Mouse (Mus musculus): ENCODE data around the gene A930017K11Rik.
A peak's percentile ranks its signal among the peaks of the same experiment; 100 is the strongest.

Gene A930017K11Rik

GRCm38 (mm10) chr17:25958771-25959494 lies 6.6 kb upstream of the A930017K11Rik start:
- no peak for DNase-seq (ENCODE audit: low read depth)

GRCm38 (mm10) chr17:25957586-25958051 lies 5.3 kb upstream of the A930017K11Rik start:
- no peak for DNase-seq (ENCODE audit: low read depth)

DNA sequence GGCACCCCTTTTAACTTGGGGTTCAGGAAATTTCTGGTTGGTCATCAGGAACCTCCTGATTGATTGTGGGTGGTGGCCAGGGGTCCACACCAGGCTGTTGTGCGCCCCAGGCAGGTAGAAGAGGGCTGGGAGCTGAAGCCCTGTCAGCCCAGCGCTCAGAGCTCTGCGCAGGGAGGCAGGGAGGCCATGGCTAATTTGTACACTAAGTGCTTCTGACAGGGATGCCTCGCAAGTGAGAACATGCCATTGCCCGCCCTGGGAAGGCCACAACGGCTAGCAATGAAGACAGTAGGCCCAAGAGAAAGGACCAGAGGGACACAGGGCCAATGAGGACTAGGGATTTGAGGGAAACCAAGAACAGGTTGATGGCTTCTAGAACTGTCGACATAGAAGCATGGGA lies 4.3 kb upstream of the A930017K11Rik start:
- DNase-seq (ENCODE audit: low read depth) = no peak

DNA sequence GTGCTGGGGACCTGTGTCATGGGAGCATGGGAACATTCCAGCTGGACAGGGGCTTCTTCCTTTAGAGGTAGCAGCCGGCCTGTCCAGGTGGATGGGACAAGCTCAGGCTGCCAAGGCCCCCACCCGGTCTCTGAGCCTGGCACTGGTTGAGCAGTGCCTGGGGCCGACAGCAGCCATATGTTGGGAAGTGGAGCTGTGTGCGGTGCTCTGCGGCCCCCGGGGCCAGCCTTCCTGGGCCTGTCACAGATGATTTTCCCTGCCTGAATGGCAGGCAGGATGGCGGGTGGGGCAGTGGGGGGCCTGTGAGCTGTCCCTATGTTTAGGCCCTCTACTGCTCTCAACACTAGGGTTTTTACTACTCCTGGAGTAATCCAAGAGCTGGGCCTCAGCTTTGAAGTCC lies 3.8 kb upstream of the A930017K11Rik start:
- no peak for DNase-seq (ENCODE audit: low read depth)

DNA sequence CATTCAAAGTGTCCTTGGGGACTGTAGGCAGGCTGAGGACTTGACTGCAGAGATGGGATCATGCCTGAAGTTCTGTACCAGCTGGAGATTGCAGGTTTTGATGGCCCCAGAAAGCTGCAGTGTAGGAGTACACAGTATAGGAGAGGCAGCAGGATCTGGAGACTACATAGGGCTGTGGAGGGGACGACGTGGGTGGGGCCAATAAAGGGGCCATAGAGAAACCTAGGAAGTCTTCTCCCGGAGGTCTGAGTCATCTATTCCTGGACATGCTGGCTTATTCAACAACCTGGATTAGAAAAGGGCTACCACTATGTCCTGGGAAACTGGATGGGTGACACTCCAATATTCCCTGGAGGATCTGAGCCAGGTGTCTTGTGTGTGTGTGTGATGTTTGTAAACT lies 3.4 kb upstream of the A930017K11Rik start:
- DNase-seq (ENCODE audit: low read depth) = no peak

DNA sequence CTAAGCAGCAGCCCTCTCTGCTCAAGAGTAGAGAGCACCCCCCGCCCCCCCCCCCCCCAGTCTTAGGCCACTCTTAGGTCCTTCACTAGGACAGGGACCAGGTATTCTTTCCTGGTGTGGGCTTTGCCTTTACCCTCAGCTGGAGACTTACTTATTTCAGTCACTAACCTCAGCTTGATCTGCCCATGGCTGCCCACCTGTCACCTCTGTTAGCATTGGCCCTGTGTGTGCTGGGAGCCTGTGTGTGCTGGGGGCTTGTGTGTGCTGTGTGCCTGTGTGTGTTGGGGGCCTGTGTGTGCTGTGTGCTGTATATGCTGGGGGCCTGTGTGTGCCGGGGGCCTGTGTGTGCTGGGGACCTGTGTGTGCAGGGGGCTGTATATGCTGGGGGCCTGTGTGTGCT lies 2.3 kb upstream of the A930017K11Rik start:
- DNase-seq (ENCODE audit: low read depth) = no peak

GRCm38 (mm10) chr17:25953161-25953560 lies 796 bp upstream of the A930017K11Rik start:
- DNase-seq (ENCODE audit: low read depth) = no peak

DNA sequence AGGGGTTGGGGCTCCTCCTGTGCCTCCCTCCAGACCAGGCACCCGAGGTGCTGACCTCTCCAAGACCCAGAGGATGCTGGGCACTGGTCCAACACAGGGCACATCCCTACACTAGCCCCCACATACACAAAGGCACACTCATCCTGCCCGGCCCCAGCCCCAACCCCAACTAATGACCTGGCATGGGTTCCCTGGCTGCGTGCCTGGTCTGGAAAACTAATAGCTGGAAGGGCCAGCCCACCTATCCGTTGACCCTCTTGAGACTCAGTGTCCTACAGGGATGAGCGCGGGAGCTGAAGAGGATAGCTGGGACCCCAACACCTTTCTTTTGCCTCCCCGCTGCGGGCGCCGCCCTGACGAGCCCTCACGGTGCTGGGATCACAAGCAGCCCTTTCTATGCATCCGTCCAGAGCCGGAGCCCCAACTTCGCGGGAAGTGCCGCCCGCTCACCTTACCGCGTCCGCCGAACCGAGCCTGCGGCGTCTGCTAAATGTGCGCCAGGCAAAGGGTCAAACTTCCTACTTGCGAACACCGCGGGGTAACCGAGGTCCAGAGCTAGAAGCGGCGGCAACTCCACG lies 1.1 kb downstream of the A930017K11Rik start:
- DNase-seq (ENCODE audit: low read depth) = no peak

- no peak for DNase-seq (ENCODE audit: low read depth)
Observed at GRCm38 (mm10) chr17:25950706-25951105, 1.7 kb downstream of the A930017K11Rik start.

GRCm38 (mm10) chr17:25949981-25950380 lies 2.4 kb downstream of the A930017K11Rik start:
- no peak for DNase-seq (ENCODE audit: low read depth)

- no peak for DNase-seq (ENCODE audit: low read depth)
Observed at GRCm38 (mm10) chr17:25948051-25948450, 4.3 kb downstream of the A930017K11Rik start.

DNA sequence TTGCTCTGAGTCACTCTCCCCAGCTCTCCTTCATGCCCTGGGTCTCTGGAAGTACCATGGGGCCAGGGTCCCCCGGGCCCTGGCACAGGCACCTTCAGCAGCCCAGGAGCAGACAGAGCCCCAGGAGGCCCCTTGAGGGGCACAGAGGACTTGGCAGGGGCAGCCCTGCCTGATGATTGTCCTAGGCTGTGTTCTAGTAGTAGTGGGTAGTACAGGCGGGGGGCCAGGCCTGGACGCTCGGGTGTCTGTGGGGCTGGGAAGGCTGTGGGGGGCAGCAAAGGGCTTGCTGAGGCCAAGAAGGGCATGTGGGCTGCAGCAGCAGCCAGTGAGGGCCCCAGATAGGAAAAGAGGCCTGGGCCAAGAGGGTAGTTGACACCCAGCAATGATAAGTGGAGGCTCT lies 4.8 kb downstream of the A930017K11Rik start:
- no peak for DNase-seq (ENCODE audit: low read depth)

DNA sequence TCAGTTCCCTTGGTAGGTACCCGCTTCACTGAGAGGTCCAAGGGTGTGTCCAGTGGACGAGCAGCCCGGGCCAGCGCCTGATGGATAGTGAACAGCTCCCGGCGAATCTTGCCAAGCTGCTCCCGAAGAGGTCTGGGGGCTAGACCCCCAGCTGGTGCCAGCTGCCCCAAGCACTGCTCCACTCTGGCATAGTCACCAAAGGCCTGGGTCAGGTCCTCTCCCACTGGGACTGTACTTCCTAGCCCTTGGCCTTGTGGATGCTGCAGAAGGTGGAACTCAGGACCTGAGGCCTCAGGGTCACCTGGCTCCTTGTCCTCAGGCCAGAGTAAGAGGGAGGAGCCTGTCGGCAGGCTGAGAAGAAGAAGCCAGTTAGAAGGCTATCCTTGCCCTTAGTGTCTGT lies 5.5 kb downstream of the A930017K11Rik start:
- no peak for DNase-seq (ENCODE audit: low read depth)

DNA sequence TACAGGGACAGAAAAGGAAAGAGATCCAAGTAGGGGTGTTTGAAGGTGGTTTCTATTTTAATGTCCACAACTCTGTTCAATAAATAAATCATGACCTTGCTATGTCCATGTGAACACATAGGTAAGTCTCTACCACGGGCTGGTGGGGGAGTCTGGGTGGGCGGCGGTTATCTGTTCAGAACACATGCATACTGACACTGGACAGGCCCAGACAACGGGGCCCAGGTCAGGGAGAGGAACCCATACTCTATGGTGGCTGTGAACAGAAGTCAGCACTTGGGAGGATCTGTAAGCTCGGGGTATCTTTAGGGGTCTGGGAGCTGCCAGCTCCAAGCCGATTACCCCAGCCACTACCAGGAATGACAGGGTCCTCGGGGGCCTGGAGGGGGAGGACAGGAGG lies 6.0 kb downstream of the A930017K11Rik start:
- DNase-seq (ENCODE audit: low read depth) = no peak

DNA sequence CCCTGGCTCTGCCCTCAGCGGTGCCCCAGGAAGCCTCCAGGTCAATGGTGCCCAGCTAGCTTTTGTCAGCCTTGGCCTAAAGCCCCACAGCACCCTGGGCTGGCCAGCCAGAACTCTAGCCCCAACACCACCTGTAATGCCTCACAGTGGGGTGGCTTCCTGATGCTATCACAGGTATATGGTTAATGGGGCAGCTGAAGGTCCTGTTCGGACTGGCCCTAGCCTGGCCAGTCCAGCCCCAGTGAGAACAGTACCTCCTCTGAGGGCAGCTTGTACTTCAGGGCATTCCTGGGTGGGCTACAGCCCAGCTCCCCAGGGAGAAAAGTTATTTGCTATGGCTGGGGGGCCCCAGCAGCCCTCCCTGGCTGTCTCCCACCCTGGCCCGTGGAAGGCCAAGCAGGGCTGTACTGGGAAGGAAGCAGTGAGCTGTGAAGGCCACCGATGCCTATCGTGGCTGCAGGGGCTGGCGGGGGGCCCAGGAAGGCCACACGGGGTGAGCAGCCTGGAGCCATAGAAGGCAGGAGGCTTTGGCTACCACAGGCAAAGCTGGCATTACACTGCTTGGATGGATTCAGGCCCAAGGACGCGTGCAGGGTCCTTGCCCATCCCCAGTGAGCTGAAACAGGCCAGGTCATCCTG lies 6.7 kb downstream of the A930017K11Rik start:
- no peak for DNase-seq (ENCODE audit: low read depth)

DNA sequence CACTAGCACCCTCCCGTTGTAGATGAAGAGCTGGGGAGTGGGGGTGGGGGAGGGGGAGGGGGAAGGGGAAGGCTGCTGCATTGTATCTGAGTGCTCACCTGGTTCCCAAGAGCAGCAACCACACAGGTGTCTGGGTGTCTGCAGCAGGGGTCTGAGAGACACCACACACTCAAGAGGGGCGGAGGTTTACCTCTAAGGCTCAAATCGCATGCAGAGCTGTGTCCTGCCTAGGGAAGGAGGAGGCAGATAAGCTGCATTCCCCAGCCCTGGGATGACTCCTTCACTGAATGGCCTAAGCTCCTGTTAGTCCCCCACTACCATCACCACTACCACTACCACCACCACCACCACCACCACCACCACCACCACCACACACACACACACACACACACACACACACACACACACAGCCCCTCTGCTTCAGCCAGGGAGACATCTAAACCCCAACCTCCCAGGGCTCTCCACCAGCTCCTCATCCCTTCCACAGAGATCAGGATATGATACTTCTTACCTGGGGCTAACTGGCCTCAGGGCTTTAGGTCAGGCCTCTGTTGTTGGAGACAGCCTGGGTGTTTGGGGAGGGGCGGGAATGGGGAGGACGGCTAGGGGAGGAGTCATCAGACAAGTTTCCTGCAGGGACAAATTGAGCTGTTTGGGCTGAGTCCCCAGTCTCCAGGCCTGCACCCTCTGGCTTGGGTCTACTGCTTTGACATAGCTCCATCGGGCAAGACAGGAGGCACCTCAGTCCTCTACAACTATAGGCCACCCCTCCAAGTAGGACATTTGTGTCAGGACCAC lies 7.8 kb downstream of the A930017K11Rik start, which contains the start of the genes Pigq and Nhlrc4:
TSS of gene Pigq (minus strand) at position 571 of the 798 bp plus-strand sequence.
TSS of gene Nhlrc4 (minus strand) at position 596 of the 798 bp plus-strand sequence.
- DNase-seq (ENCODE audit: low read depth) = no peak

GRCm38 (mm10) chr17:25943769-25944168 lies 8.6 kb downstream of the A930017K11Rik start:
- no peak for DNase-seq (ENCODE audit: low read depth)

GRCm38 (mm10) chr17:25943221-25943620 lies 9.1 kb downstream of the A930017K11Rik start:
- no peak for DNase-seq (ENCODE audit: low read depth)

- peak; percentile 86 for DNase-seq (ENCODE audit: low read depth)
Observed at GRCm38 (mm10) chr17:25942597-25943151, 9.7 kb downstream of the A930017K11Rik start.

GRCm38 (mm10) chr17:25941511-25942241 lies 10.7 kb downstream of the A930017K11Rik start:
- DNase-seq (ENCODE audit: low read depth) = no peak

- no peak for DNase-seq (ENCODE audit: low read depth)
Observed at GRCm38 (mm10) chr17:25934526-25934925, 17.8 kb downstream of the A930017K11Rik start.

Data from c-Kit-positive CD71-positive TER-119-negative erythroid progenitor cells, embryonic 14.5 days (primary cell).